Mouse (Mus musculus): ENCODE data around the gene Epn2. TPM values are rescaled to one million over a fixed set of nuclear protein-coding genes. Genes with fewer than 3 reads are reported as not detected.

The Epn2 gene
- polyA plus RNA-seq, 1 experiment, result 3.2 TPM

DNA sequence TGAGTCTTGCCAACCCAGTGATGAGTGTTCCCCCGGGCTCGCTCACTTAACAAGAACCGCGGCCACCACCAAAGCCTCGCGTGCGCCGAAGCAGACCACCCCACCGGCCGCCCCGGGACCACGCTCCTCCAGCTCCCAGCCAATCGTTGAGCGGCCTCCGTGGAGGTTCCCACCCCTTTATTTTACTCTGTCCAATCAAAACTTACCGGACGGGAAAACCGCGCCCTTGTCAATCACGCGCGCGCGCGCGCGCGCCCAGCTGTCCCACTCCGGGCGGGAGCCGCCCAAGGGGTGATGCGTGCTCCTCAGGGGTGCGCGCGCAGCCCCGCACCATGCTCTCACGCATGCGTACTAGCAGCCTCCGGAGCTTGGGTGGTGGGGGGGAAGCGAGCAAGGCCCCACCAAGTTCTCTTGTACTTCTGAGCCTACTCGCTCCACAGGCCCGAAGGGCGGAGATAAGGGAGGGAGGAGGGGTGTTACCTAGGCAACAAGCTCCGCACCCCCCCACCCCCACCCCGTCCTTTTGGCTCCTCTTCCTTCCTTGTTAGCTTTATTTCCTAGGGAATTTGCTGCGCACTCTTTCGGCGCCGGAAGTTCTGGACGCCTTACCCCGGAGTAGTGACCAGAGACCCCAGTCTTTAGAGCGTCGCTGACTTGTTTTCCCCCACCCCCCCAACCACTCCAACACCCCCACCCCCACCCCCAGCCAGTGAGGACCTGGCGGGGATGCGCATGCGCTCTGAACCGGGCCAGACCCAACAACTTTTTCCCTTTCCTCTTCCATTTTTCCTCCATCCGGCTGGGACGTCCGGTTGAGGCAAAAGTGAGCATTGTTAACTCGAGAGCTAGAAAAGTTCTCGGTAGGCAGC, 85.1 kb downstream of the Epn2 start, which contains the start of gene Mapk7:
Gene Mapk7 (minus strand): TSS at position 278 of the 869 bp plus-strand sequence.
- H3K4me3 ChIP-seq (ENCODE audit: insufficient read depth, low read length), result peak within 1 kb of the TSS; percentile 98
- no peak for TF ChIP-seq POLR2A (IDR thresholded peaks at IDR 0.05; ENCODE audit: borderline replicate concordance, low read depth, low read length)
- no peak for TF ChIP-seq CTCF (IDR thresholded peaks at IDR 0.05; ENCODE audit: low read depth, low read length)
- peak within 1 kb of the TSS; percentile 75 for H3K27ac ChIP-seq (ENCODE audit: insufficient read depth, low read depth, low read length)
- peaks cover 30% of the 10 kb centered on the region for H3K4me1 ChIP-seq (ENCODE audit: control insufficient read depth, insufficient read depth, low read length)

DNA sequence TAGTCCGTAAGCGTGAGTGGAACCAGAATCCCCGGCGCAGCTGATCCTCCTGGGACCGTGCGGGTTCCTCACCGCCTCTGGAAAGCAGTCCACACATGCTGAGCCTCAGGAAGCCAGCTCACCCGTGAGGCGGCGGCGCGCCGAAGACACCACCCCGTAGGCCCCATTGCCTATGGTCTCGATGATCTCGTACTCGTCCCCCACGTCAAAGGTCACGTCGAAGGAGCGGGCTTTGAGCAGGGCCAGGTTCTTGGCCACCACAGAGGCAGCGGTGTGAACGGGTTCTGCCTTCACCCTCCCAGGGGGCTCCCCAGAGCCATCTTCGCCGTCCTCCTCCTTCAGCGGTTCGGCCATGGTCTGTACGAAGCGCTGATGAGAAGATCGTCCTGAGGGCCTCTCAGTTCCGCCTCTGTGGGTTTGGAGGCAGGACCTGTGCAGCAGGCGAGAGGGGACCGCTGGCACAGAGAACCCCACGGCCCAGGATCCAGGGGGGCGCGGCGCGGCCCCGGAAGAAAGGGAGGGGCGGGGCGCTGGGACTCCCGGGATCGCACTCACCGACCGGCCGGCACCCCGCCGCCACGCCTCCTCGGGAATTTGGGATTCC, 85.9 kb downstream of the Epn2 start:
- TF ChIP-seq POLR2A (IDR thresholded peaks at IDR 0.05; ENCODE audit: borderline replicate concordance, low read depth, low read length), result no peak
- H3K4me3 ChIP-seq (ENCODE audit: insufficient read depth, low read length), result peak overlapping the region; percentile 98

DNA sequence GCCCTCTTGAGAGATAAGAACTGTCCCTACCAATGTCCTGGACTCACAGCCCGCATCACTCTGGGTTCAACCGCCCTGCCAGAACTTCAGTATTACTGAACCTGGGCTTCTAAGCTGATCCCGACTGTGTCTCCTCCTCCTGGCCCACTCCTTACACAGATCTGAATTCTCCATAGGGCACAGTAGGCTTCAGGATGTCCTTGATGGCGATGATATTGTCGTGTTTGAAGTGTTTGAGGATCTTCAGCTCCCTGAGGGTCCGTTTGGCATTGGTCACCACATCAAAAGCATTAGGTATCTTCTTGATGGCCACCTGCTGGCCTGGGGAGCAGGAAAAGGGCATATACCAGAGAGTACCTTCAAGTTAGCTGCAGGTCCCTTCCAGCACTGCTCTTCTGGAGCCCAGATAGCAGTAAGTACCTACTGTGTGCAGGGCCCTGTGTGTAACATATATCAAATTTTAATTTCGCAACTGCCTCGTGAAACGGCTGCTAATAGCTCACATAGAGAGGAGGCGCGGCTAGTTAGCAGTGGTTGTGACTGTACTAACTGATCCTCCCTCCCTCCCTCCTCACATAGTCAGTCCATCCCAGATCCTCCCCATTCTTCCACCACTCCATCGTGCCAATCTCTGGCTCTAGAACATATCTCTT, 86.6 kb downstream of the Epn2 start:
- Histone ChIP-seq H3K4me1 (ENCODE audit: control insufficient read depth, insufficient read depth, low read length) (peaks cover 24% of the 10 kb centered on the region), H3K4me3 (ENCODE audit: insufficient read depth, low read length) (peak overlapping the region; percentile 98), H3K27ac (ENCODE audit: insufficient read depth, low read depth, low read length) (peak overlapping the region; percentile 75)
- TF ChIP-seq POLR2A (IDR thresholded peaks at IDR 0.05; ENCODE audit: borderline replicate concordance, low read depth, low read length) (no peak), CTCF (IDR thresholded peaks at IDR 0.05; ENCODE audit: low read depth, low read length) (no peak)

More for the DNA sequence above, 85.9 kb downstream of the Epn2 start:
- peaks cover 25% of the 10 kb centered on the region for H3K4me1 ChIP-seq (ENCODE audit: control insufficient read depth, insufficient read depth, low read length)
- H3K27ac ChIP-seq (ENCODE audit: insufficient read depth, low read depth, low read length), result peak overlapping the region; percentile 75

DNA sequence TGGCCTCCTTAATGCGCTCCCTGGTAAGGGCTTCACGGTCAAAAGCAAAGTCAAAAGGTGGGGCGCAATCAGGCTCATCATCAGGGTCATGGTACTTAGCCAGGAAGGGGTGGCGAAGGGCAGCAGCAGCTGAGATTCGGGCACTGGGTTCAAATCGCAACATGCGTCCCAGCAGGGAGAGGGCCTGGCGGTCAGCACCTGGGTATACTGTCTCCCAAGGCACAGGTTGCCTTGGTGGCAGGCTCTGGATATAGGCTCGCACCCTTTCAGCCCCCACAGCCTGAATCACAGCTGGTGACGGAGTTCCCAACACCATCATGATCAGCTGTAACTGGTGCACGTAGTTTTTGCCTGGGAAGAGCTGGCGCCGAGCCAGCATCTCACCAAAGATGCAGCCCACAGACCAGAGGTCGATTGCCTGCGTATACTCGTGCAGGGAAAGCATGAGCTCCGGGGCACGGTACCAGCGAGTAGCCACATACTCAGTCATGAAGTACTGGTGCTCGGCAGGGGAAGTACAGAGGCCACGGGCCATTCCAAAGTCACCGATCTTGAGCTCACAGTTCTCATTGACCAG, 88.5 kb downstream of the Epn2 start:
- TF ChIP-seq CTCF (IDR thresholded peaks at IDR 0.05; ENCODE audit: low read depth, low read length), result no peak
- no peak for TF ChIP-seq POLR2A (IDR thresholded peaks at IDR 0.05; ENCODE audit: borderline replicate concordance, low read depth, low read length)
- Histone ChIP-seq H3K4me1 (ENCODE audit: control insufficient read depth, insufficient read depth, low read length) (peaks cover 16% of the 10 kb centered on the region), H3K27ac (ENCODE audit: insufficient read depth, low read depth, low read length) (no peak overlapping the region), H3K4me3 (ENCODE audit: insufficient read depth, low read length) (no peak overlapping the region)

DNA sequence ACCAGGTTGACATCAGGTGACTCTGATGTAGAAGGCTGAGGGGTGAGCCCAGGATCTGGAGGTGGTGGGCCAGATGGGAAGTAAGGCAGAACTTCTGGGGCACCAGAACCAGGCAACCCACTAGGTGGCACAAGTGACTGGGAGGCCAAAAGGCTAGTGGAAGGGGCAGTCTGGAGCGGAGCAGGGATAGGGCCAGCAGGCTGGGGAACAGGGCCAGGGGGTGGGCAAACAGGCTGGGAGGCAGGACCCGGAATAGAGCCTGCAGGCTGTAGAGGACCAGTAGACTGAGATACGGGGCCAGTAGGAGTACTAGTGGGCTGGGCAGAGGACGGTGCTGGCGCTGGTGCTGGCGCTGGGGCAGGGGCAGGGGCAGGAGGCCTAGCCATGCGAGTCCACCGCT, 89.6 kb downstream of the Epn2 start:
- Histone ChIP-seq H3K4me1 (ENCODE audit: control insufficient read depth, insufficient read depth, low read length) (peaks cover 7% of the 10 kb centered on the region), H3K27ac (ENCODE audit: insufficient read depth, low read depth, low read length) (no peak overlapping the region)
- TF ChIP-seq CTCF (IDR thresholded peaks at IDR 0.05; ENCODE audit: low read depth, low read length) (no peak), POLR2A (IDR thresholded peaks at IDR 0.05; ENCODE audit: borderline replicate concordance, low read depth, low read length) (no peak)

DNA sequence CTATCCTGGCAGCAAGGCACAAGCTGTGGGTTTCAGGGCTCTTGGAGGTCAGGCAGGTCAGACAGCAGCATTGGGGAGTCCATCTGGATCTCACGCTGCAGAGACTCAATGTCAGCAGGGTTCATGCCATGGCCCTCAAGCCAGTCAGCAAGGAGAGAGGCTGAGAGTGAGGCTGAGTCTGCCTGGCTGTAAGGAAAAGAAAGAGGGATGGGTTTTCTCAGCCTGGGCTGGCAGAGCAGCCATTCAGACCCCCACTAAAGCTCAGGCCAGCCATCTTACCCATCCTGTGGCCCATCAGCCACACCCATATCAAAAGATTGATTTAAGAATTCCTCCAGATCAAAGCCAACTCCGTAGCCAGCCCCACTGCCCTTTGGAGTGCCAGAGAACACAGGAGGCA, 90.4 kb downstream of the Epn2 start:
- H3K4me1 ChIP-seq (ENCODE audit: control insufficient read depth, insufficient read depth, low read length), result peaks cover 6% of the 10 kb centered on the region; the same call in 1 of the 2 replicates
- H3K27ac ChIP-seq (ENCODE audit: insufficient read depth, low read depth, low read length), result no peak overlapping the region
- TF ChIP-seq CTCF (IDR thresholded peaks at IDR 0.05; ENCODE audit: low read depth, low read length), result no peak
- TF ChIP-seq POLR2A (IDR thresholded peaks at IDR 0.05; ENCODE audit: borderline replicate concordance, low read depth, low read length), result no peak
- H3K4me3 ChIP-seq (ENCODE audit: insufficient read depth, low read length), result no peak overlapping the region

More for the DNA sequence above, 89.6 kb downstream of the Epn2 start:
- H3K4me3 ChIP-seq (ENCODE audit: insufficient read depth, low read length), result no peak overlapping the region

DNA sequence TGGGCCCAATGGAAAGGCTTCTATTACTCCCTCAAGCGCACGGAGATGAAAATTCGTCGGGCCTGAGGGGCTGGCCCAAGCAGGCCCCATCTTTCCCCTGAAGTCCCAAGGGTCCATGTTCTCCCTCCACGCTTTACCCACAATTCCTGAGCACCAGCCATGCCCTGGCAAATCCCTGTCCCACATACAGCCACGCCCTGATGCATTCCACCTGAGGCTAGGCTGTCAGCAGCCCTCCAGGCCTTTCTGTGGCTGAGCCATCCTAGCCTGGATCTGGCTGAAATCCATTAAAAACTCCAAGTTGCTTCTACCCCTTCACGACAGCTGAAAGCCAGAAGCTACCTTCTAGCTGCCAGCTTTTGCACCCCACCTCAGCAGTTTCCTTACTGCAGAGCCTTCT, 91.6 kb downstream of the Epn2 start:
- Histone ChIP-seq H3K4me3 (ENCODE audit: insufficient read depth, low read length) (no peak overlapping the region), H3K4me1 (ENCODE audit: control insufficient read depth, insufficient read depth, low read length) (peaks cover 4% of the 10 kb centered on the region; the same call in 1 of the 2 replicates), H3K27ac (ENCODE audit: insufficient read depth, low read depth, low read length) (no peak overlapping the region)
- TF ChIP-seq POLR2A (IDR thresholded peaks at IDR 0.05; ENCODE audit: borderline replicate concordance, low read depth, low read length), result no peak
- no peak for TF ChIP-seq CTCF (IDR thresholded peaks at IDR 0.05; ENCODE audit: low read depth, low read length)

DNA sequence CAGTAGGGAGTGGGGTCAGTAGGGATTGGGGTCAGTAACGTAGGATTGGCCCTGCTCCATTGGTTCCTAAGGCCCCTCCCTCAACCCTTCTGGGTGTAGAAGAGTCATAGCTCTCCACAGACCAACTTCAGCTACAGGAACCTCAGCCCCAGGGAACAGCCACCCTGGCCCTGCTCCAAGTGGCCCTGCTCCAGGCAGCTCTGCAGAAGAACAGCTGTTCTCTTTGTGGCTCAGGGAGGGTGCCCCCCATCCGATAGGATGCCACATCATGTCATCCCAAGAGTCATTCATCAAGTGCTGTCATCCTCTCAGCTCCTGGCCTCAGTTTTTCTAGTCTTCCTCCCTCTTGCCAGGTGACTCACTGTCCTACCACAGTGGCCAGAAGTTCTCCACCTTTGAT, 92.1 kb downstream of the Epn2 start:
- no peak overlapping the region for H3K4me3 ChIP-seq (ENCODE audit: insufficient read depth, low read length)
- TF ChIP-seq POLR2A (IDR thresholded peaks at IDR 0.05; ENCODE audit: borderline replicate concordance, low read depth, low read length) (no peak), CTCF (IDR thresholded peaks at IDR 0.05; ENCODE audit: low read depth, low read length) (no peak)
- no peaks in the 10 kb centered on the region; the same call in 1 of the 2 replicates for H3K4me1 ChIP-seq (ENCODE audit: control insufficient read depth, insufficient read depth, low read length)
- H3K27ac ChIP-seq (ENCODE audit: insufficient read depth, low read depth, low read length), result no peak overlapping the region

DNA sequence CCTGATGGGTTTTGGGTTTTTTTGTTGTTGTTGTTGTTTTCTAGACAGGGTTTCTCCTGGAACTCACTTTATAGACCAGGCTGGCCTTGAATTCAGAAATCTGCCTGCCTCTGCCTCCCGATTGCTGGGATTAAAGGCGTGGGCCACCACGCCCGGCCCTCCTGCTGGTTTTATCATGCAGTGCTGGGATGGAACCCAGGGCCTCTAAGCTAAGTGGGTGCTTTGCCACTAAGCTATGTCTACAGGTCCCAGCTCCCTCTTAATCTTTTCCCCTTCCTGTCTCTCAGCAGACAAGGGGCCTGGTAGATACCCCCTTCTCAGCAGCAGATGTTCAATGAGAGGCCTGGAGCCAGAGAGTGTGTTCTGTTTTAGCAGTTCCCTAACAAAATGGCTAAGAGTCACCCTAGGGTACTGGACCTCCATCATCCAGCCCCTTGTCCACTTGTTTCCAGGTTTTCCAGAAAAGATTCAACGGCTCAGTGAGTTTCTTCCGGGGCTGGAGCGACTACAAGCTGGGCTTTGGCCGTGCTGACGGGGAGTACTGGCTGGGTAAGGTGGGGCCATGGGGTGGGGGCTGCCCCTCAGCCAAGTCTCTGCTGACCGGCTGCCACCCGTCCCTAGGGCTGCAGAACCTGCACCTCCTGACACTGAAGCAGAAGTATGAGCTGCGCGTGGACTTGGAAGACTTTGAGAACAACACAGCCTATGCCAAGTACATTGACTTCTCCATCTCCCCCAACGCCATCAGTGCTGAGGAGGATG, 92.8 kb downstream of the Epn2 start:
- H3K27ac ChIP-seq (ENCODE audit: insufficient read depth, low read depth, low read length), result no peak overlapping the region
- TF ChIP-seq CTCF (IDR thresholded peaks at IDR 0.05; ENCODE audit: low read depth, low read length) (no peak), POLR2A (IDR thresholded peaks at IDR 0.05; ENCODE audit: borderline replicate concordance, low read depth, low read length) (no peak)
- H3K4me1 ChIP-seq (ENCODE audit: control insufficient read depth, insufficient read depth, low read length), result no peaks in the 10 kb centered on the region
- no peak overlapping the region for H3K4me3 ChIP-seq (ENCODE audit: insufficient read depth, low read length)

All from bone marrow macrophage, adult 2 months (primary cell).